Mouse (Mus musculus): ENCODE data around the gene Apoh.

Apoh gene

DNA sequence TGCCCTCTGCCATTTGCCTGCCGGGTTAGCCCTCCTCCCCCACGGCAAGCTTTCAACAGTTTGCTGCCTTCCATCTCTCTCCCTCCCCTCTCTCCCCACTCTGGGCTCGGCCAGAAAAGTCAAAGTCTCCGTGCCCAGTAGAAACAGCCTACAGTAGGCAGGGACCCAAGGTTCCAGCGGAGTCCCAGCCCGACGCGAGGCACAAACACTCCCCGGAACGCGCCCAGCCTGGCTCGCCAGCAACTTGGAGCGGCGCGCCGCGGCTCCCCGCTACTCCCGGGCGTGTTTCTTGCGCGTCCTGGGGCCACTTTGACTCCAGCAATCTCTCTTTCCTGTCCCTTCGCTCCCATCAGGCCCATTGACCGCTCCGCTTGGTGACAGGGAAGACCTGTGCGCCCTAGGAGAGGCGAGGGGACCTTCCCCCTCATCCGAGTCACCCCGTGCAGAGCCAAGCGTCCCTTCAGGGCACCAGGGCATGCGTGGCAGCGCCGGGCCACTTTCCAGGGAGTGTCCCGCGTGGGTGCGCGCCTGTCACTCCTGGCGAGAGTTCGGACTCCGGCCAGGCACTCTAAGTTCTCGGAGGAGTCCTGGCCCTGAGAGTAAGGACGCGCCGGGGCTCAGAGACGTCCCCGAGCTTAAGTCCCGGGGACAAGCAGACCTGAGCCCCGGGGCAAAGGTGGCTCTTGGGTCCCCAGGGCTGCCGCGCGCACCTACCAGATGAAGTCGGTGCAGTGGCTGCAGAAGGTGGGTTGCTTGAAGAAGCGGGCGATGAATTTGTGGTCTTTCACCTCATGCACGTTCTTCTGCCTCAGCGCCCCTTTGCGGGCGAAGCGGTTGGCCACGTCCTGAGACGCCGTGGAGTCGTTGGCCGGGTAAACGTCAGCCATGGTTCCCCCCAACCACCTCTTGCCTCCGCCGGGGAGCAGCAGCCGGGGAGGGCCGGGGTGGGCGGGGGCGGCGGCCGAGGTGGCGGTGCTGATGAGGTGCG, at the start of gene Apoh:
Apoh (plus strand) TSS at position 574 of the 988 bp plus-strand sequence.
- DNase-seq (ENCODE audit: low spot score): peak; percentile 21

DNA sequence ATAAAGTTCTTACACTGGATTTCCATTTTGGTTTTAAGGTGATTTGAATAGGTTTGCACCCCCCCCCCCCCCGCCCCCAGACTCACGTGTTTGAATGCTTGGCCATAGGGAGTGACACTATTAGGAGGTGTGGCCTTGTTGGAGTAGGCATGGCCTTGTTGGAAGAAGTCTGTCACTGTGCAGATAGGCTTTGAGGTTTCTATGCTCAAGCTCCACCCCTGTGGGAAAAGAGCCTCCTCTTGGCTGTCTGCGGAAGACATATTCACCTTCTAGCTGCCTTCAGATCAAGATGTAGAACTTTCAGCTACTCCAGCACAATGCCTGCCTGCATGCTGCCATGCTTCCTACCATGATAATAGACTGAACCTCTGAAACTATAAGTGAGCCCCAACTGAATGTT, 49.3 kb upstream of the Apoh start:
- no peak for DNase-seq (ENCODE audit: low spot score)

GRCm38 (mm10) chr11:108294305-108294813, 48.8 kb upstream of the Apoh start:
- no peak for DNase-seq (ENCODE audit: low spot score)

DNA sequence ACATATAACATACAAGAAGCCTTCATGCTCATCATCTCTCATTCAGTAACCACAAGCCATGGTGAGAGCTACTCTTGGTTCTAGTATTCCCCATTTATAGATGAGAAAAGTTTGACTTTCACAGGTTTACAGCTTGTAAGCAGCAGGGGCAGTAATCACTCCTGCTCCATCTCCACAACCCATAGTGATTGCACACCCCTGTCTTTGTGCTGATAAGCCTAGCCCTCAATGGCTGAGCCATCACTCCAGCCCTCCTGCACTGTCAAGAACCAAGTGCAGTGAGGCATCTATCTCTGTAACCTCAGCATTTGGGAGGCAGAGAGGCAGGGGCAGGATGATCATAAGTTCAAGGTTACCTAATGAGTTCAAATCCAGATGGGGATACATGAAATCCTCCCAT, 47.8 kb upstream of the Apoh start:
- DNase-seq (ENCODE audit: low spot score): no peak

GRCm38 (mm10) chr11:108297956-108298355, 45.2 kb upstream of the Apoh start:
- DNase-seq (ENCODE audit: low spot score): no peak

- DNase-seq (ENCODE audit: low spot score): no peak
Measured at GRCm38 (mm10) chr11:108299913-108300312, 43.2 kb upstream of the Apoh start.

GRCm38 (mm10) chr11:108300443-108300842, 42.7 kb upstream of the Apoh start:
- DNase-seq (ENCODE audit: low spot score): no peak

DNA sequence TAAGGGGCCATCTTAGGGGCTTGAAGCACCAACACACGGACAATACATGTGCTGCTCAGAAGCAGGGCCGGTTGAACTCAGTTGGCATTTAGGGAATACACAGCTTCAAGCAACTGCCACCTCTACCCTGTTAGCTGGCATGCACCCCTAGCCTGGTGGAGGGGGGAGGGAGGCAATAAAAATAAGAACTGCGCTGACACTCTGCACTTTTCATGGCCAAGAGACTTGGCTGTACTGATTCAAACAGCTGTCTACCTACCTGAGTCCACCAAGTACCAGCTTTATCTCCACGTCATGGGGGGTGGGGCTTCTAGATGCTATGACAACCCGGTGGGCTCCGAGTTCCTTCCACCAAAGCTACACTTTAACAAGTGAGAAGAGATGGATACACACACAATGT, 42.1 kb upstream of the Apoh start:
- no peak for DNase-seq (ENCODE audit: low spot score)

DNA sequence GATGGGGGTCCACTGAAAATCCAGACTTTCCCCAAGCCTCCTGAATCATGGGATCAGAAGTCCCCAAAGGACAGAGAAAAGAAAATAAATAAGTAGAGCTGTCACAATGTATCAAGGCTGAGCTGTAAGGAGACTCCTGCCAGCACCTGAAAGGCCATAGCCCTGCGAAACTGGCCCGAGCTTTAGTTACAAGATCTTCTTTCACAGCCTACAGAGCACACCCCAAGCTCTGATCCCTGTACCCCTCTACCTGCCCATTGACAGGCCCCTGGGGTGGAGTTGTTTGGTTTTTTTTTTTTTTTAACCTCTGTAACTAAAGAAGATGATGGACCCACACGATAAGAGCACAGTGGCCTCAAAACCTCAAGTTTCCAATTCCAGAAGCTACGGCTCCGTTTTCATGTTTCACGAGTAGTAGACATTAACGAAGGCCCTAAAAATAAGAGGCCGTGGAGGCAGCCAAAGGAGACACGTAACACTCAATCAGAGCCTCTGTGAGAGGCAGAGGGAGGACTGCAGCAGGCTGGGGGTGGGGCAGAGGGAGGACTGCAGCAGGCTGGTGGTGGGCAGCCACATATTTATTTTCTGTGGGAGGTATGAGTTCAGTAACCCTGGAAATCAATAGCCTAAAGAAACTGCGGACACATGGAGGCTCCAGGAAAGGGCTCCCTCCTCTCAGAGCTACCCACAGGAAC, 41.2 kb upstream of the Apoh start:
- DNase-seq (ENCODE audit: low spot score): no peak

DNA sequence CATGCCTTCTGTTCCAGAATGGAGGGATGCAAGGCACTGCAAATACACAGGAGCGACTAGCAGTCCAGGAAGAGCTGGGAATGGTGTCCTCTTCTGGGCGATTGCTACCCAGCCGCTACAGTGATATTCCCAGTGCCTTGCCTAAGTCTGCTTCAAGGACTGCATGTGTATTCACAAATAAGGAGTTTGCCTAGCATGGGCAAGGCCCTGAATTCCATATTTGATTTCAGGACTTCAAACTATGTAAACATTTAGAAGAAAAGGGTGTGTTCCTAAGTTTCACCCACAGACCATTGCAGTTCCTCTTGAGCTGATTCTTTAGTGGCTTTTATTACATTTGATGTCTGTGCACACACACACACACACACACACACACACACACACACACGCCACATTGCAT, 39.4 kb upstream of the Apoh start:
- no peak for DNase-seq (ENCODE audit: low spot score)

- no peak for DNase-seq (ENCODE audit: low spot score)
Measured at GRCm38 (mm10) chr11:108307258-108307657, 35.9 kb upstream of the Apoh start.

GRCm38 (mm10) chr11:108308253-108308652, 34.9 kb upstream of the Apoh start:
- DNase-seq (ENCODE audit: low spot score): no peak

DNA sequence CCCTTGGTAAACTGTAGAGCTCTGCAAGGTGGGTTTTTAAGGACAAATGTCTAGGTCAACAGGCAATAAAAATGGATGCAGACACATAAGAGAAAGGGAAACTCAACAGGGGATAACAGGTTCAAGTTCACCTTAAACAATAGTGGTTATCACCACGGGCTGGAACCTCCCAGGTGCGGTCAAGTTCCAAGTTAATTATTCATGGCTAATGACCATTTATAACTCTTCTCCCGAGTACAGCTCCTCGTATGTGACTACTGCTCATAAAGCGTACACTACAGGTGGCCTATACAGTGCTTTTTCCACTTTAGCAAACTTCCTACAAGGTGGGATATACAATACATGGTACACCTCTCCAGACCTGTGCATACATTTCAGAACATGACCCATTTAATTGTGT, 33.4 kb upstream of the Apoh start:
- no peak for DNase-seq (ENCODE audit: low spot score)

DNA sequence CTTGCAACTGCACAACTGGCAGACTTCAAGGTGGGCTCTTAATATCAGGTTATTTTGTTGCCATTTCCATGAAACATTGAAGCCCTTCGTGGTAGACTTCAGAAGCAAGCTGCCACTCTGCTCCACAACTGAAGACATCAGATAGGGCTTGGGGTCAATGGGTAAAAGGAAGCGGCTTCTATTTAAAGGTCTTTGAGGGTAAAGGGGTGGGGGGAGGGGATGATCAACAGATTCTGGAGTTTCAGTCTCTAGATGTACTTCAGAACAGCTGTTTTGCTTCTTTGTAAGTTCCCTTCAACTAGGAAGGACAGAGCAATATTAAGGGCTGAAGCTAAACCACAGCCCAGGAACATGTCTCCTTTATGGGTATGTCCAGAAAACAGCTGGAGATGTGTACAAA, 31.2 kb upstream of the Apoh start:
- DNase-seq (ENCODE audit: low spot score): no peak

DNA sequence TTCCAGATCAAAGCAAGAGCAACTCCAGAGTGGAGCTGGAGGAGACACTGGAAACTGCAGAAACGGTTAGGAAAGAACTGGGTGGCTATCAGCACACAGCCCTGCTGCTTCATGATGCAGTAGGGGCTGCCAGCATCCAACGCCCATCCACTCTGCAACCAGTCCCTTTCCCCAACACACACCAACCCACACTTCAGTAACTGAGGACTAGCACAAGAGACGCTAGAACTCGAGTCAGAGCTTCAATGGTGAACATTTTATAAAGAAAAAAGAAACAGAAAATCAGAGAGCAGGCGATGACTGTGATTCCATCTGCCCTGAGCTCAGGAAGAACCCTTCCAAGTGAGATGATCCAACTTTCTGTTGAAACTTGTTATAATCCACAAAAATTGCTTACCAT, 30.6 kb upstream of the Apoh start:
- DNase-seq (ENCODE audit: low spot score): no peak

DNA sequence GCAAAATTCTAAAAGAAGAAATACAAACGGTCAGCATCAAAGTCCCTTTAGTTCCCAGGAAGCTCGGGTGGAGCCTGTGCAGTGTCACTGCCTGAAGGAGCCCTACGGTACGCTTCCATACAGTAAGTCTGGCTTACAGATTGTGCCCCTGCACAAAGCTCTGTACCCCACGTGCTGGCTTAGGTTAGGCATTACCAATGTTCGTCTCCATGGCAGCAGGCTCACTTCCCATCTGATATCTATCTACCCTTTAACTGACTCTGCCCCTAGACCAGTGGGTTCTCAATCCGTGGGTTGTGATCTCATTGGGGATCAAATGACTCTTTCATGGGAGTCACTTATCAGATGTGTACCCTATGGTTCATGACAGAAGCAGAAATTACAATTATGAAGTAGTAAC, 27.4 kb upstream of the Apoh start:
- DNase-seq (ENCODE audit: low spot score): no peak

DNA sequence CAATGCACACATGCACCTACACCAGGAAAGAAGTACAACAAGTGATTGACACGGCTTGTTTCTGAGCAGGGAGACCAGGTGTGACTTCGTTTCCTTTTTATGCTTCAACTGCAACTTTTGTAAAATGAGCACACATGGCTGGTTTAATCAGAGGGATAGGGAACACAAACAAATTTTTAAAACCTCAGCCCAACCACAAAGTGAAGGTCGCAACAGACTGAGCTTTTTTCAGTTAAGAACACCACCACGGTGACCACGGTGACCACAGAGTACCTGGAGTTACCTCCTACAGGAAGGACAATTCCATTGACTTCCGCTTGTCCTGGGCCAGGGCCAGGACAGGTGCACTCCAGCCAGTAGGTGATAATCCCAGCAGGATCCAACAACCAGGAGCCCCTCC, 25.3 kb upstream of the Apoh start:
- no peak for DNase-seq (ENCODE audit: low spot score)

DNA sequence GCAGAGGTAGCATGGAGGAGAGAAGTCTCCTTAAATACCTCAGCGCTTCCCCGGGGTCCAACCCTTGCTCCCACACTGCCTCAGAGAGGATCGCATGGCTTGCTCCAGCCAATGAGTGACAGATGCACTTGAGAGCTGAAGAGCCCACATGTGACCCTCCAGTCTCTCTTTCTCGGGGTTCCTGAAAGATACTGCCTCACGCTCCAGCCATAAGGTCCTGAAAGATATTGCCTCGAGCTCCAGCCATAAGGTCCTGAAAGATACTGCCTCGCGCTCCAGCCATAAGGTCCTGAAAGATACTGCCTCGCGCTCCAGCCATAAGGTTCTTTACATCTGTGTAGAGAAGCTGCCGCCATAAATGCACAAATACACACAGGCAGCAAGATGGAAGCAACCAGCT, 24.0 kb upstream of the Apoh start:
- no peak for DNase-seq (ENCODE audit: low spot score)

DNA sequence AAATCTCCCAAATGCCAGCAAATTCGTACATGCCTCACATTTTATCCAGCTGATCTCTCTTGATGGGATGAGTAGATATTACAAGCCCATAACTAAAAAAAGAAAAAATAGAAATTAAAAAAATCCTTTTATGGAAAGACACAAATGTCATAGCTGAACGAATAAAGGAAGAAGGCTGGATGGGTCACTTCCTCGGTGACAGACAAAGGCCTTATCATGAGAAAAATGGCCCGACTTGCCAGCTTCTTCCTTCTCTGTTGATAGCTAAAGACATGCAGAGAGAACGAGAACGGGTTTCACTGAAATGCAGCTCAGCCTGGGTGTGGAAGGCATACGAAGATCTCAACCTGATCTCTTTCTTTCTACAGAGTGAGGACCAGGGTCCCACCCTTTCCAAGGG, 22.6 kb upstream of the Apoh start:
- no peak for DNase-seq (ENCODE audit: low spot score)

GRCm38 (mm10) chr11:108322156-108322555, 21.0 kb upstream of the Apoh start:
- no peak for DNase-seq (ENCODE audit: low spot score)

DNA sequence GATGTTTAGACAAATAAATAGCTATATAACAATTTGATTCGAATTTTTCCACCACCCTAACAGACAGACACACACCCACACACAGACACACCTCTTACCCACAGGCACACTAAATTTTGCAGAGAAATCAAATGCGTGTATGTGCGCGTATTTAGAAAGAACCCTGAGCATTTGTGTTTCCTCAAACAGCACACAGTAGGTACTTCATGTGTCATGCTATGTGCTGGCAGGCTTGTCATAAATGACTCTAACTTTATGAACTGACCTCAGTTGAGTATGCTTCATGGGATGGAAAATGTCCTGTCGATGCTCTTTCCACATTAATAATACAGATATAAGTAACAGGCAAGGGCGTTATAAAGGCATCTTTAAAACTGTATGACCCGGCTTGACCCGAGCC, 17.2 kb upstream of the Apoh start:
- DNase-seq (ENCODE audit: low spot score): no peak

- DNase-seq (ENCODE audit: low spot score): no peak
Measured at GRCm38 (mm10) chr11:108330818-108331217, 12.3 kb upstream of the Apoh start.

- no peak for DNase-seq (ENCODE audit: low spot score)
Measured at GRCm38 (mm10) chr11:108333006-108333405, 10.1 kb upstream of the Apoh start.

Data from ovary, postnatal 10 days (tissue).